Comparison of ENCODE assay signal across 16 mouse cellular contexts in the genomic region with DNA sequence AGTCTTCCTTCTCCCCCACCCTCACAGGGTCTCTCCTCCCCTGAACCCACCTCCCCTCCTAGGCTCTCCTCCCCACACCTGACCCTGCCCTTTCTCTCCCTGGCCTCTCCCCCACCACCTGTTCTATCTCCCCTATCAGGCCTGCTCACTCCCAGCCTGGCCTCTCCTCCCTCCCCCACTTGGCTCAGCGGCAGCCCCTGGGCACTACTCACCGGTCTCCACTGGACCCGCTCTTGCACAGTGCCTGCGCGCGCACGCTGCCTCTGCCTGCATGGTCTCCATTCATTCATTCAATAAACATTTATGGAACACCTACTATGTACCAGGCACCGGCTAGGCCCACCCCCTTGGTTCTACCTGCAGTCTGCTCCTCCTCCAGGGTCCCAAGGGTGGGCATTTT. TPM values are rescaled to one million over a fixed set of nuclear protein-coding genes. Genes with fewer than 3 reads are reported as not detected.
A peak's percentile ranks its signal among the peaks of the same experiment; 100 is the strongest.
DNase-seq lines count a peak whose midpoint lies in the region; ATAC-seq lines count a peak whose summit lies in the region.
"Had no signal": no experiment of that assay in that cellular context is flagged by ENCODE, and none has a peak within 500 bp of the region (broad histone marks: within the 10 kb centered on the region; RNA-seq: fewer than 3 reads in every experiment).

No protein-coding gene starts in this region.

- H3K4me3 ChIP-seq in kidney, embryonic 15.5 days (replicated peaks) = no peak overlapping the region
- H3K4me3 ChIP-seq in kidney, embryonic 14.5 days (ENCODE audit: low read length) = no peak overlapping the region
- no peak overlapping the region for H3K4me3 ChIP-seq in neural tube, embryonic 13.5 days
- H3K4me3 ChIP-seq in neural tube, embryonic 15.5 days (replicated peaks) = no peak overlapping the region
- H3K4me3 ChIP-seq in limb, embryonic 13.5 days = no peak overlapping the region
- H3K4me3 ChIP-seq: embryonic facial prominence, embryonic 12.5 days; heart, embryonic 13.5 days; lung, embryonic 15.5 days; myocyte had no signal

- 0 out of 2 replicates have a peak overlapping the region, but pooled peaks have one; percentile 3 for H3K27ac ChIP-seq in kidney, embryonic 15.5 days
- H3K27ac ChIP-seq in kidney, embryonic 14.5 days (ENCODE audit: low read depth, low read length) = no peak overlapping the region
- no peak overlapping the region for H3K27ac ChIP-seq in neural tube, embryonic 13.5 days (replicated peaks)
- H3K27ac ChIP-seq in neural tube, embryonic 15.5 days (replicated peaks) = no peak overlapping the region
- H3K27ac ChIP-seq in limb, embryonic 13.5 days = no peak overlapping the region
- H3K27ac ChIP-seq: embryonic facial prominence, embryonic 12.5 days; heart, embryonic 13.5 days; lung, embryonic 15.5 days had no signal

- H3K36me3 ChIP-seq in kidney, embryonic 15.5 days = no peaks in the 10 kb centered on the region
- H3K36me3 ChIP-seq in kidney, embryonic 14.5 days (ENCODE audit: control insufficient read depth, insufficient read depth, low read length) = no peaks in the 10 kb centered on the region
- H3K36me3 ChIP-seq in neural tube, embryonic 13.5 days = no peaks in the 10 kb centered on the region
- no peaks in the 10 kb centered on the region for H3K36me3 ChIP-seq in neural tube, embryonic 15.5 days
- no peaks in the 10 kb centered on the region for H3K36me3 ChIP-seq in limb, embryonic 13.5 days
- H3K36me3 ChIP-seq: embryonic facial prominence, embryonic 12.5 days; heart, embryonic 13.5 days; lung, embryonic 15.5 days had no signal

- ATAC-seq in kidney, embryonic 15.5 days (replicated peaks; ENCODE audit: low FRiP score) = no peak
- no peak for ATAC-seq in kidney, embryonic 14.5 days (ENCODE audit: low FRiP score, low TSS enrichment)
- ATAC-seq in neural tube, embryonic 13.5 days (ENCODE audit: low read depth) = no peak
- no peak for ATAC-seq in neural tube, embryonic 15.5 days (ENCODE audit: low FRiP score)
- ATAC-seq in limb, embryonic 13.5 days (ENCODE audit: low FRiP score, low read depth) = no peak
- ATAC-seq: Patski had no signal

- peaks cover 31% of the 10 kb centered on the region for H3K27me3 ChIP-seq in kidney, embryonic 15.5 days
- H3K27me3 ChIP-seq in kidney, embryonic 14.5 days (ENCODE audit: control insufficient read depth, insufficient read depth, low read length) = peaks cover 16% of the 10 kb centered on the region; the same call in 1 of the 2 replicates
- H3K27me3 ChIP-seq in neural tube, embryonic 13.5 days = no peaks in the 10 kb centered on the region
- no peaks in the 10 kb centered on the region for H3K27me3 ChIP-seq in neural tube, embryonic 15.5 days (replicated peaks)
- H3K27me3 ChIP-seq in limb, embryonic 13.5 days = peaks cover 37% of the 10 kb centered on the region

- no peak overlapping the region for H3K4me2 ChIP-seq in kidney, embryonic 15.5 days
- no peak overlapping the region for H3K4me2 ChIP-seq in kidney, embryonic 14.5 days (replicated peaks; ENCODE audit: low read depth, low read length)
- H3K4me2 ChIP-seq in neural tube, embryonic 13.5 days = no peak overlapping the region
- no peak overlapping the region for H3K4me2 ChIP-seq in neural tube, embryonic 15.5 days
- no peak overlapping the region for H3K4me2 ChIP-seq in limb, embryonic 13.5 days (replicated peaks)
- H3K4me2 ChIP-seq: embryonic facial prominence, embryonic 12.5 days; heart, embryonic 13.5 days; lung, embryonic 15.5 days had no signal

- WGBS in kidney, embryonic 15.5 days = 50% methylated on average over 8 of the region's 8 CpGs
- 68% methylated on average over 8 of the region's 8 CpGs for WGBS in kidney, embryonic 14.5 days
- WGBS in neural tube, embryonic 13.5 days = 69% methylated on average over 8 of the region's 8 CpGs
- WGBS in neural tube, embryonic 15.5 days = 69% methylated on average over 8 of the region's 8 CpGs
- WGBS in limb, embryonic 13.5 days = 81% methylated on average over 8 of the region's 8 CpGs

- peaks cover 37% of the 10 kb centered on the region for H3K4me1 ChIP-seq in kidney, embryonic 15.5 days
- H3K4me1 ChIP-seq in kidney, embryonic 14.5 days (ENCODE audit: control insufficient read depth, insufficient read depth, low read length) = peaks cover 16% of the 10 kb centered on the region; the same call in 1 of the 2 replicates
- peaks cover 89% of the 10 kb centered on the region for H3K4me1 ChIP-seq in neural tube, embryonic 13.5 days (replicated peaks)
- H3K4me1 ChIP-seq in neural tube, embryonic 15.5 days = peaks cover 42% of the 10 kb centered on the region
- peaks cover 19% of the 10 kb centered on the region for H3K4me1 ChIP-seq in limb, embryonic 13.5 days
- H3K4me1 ChIP-seq: lung, embryonic 15.5 days had no signal

- H3K9me3 ChIP-seq in kidney, embryonic 15.5 days (replicated peaks) = no peaks in the 10 kb centered on the region
- H3K9me3 ChIP-seq in kidney, embryonic 14.5 days (ENCODE audit: control insufficient read depth, low read length) = no peaks in the 10 kb centered on the region
- H3K9me3 ChIP-seq in neural tube, embryonic 13.5 days = no peaks in the 10 kb centered on the region
- H3K9me3 ChIP-seq in neural tube, embryonic 15.5 days (replicated peaks) = no peaks in the 10 kb centered on the region
- no peaks in the 10 kb centered on the region for H3K9me3 ChIP-seq in limb, embryonic 13.5 days
- H3K9me3 ChIP-seq: embryonic facial prominence, embryonic 12.5 days; heart, embryonic 13.5 days; lung, embryonic 15.5 days had no signal

- no peak overlapping the region for H3K9ac ChIP-seq in kidney, embryonic 15.5 days
- H3K9ac ChIP-seq in kidney, embryonic 14.5 days (ENCODE audit: low read depth, low read length) = no peak overlapping the region
- peak overlapping the region; percentile 53; the same call in 1 of the 2 replicates for H3K9ac ChIP-seq in neural tube, embryonic 13.5 days
- no peak overlapping the region for H3K9ac ChIP-seq in neural tube, embryonic 15.5 days (replicated peaks)
- H3K9ac ChIP-seq in limb, embryonic 13.5 days = 0 out of 2 replicates have a peak overlapping the region, but pooled peaks have one; percentile 19
- H3K9ac ChIP-seq: embryonic facial prominence, embryonic 12.5 days; heart, embryonic 13.5 days; lung, embryonic 15.5 days had no signal

- DNase-seq in cerebellum, postnatal 10 days = peak; percentile 60 to 63
- no peak for DNase-seq in cerebellum, adult 9-10 months
- DNase-seq in testis, postnatal 14 days (ENCODE audit: low spot score) = no peak
- DNase-seq: cerebellum, adult 11 months; kidney, adult 18-20 months had no signal

RNA-seq across cellular contexts. Expression of gene Elfn2, which starts 37.3 kb away (rescaled TPM):
- 0.04 TPM in 1 of 2 replicates, not detected in the other for polyA plus RNA-seq in kidney, embryonic 15.5 days (2015; fragmentation: Nextera tagmentation; extraction: Ambion mirVana)
- polyA plus RNA-seq in kidney, embryonic 14.5 days (2014; fragmentation: Nextera tagmentation; extraction: Ambion mirVana) = 0.03 TPM in 2 replicates
- 5.5 and 6.0 TPM in 2 replicates for polyA plus RNA-seq in neural tube, embryonic 13.5 days (2015; fragmentation: Nextera tagmentation; extraction: Ambion mirVana)
- polyA plus RNA-seq in neural tube, embryonic 15.5 days (2015; fragmentation: Nextera tagmentation; extraction: Ambion mirVana) = 9.8 and 10.6 TPM in 2 replicates
- polyA plus RNA-seq in limb, embryonic 13.5 days (2015; fragmentation: Nextera tagmentation; extraction: Ambion mirVana) = 0.05 and 0.11 TPM in 2 replicates
- polyA plus RNA-seq: liver, adult 2 months had no signal

Comparison
In these comparisons a context has a peak if more than half of its experiments do, and no peak if none do; other contexts are left out.
1. DNase-seq: peak in cerebellum, postnatal 10 days (2 of 2); none in cerebellum, adult 9-10 months (single experiment) and testis, postnatal 14 days (single experiment).
2. H3K9ac ChIP-seq: peak in neural tube, embryonic 13.5 days (single experiment) and limb, embryonic 13.5 days (single experiment); none in kidney, embryonic 15.5 days (single experiment), kidney, embryonic 14.5 days (single experiment) and neural tube, embryonic 15.5 days (single experiment).